ENCODE assay signal across 19 mouse cellular contexts in the genomic region with DNA sequence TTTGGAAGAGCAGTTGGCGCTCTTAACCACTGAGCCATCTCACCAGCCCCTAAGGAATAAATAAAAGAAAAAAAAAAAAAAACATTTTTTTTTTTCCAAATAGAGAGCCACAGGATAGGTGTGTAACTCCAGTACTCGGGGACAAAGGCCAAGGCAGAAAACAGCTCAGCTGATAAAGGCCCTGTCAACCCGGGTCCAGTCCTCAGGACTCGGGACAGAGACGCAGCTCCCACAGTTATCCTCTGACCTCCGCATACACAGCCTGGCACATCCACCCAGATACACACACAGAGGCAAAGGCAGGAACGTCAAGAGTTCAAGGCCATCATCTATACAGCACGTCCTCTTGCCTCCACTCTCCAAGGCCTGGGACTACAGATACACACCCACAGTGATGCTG.
"Had no signal": no experiment of that assay in that cellular context is flagged by ENCODE, and none has a peak within 500 bp of the region (broad histone marks: within the 10 kb centered on the region; RNA-seq: fewer than 3 reads in every experiment).

No protein-coding gene starts in this region.

- ATAC-seq: midbrain, embryonic 16.5 days had no signal

- H3K9me3 ChIP-seq: limb, embryonic 15.5 days; midbrain, embryonic 10.5 days; midbrain, embryonic 12.5 days; neural tube, embryonic 13.5 days; neural tube, embryonic 15.5 days had no signal

- H3K4me3 ChIP-seq: limb, embryonic 15.5 days; midbrain, embryonic 10.5 days; midbrain, embryonic 12.5 days; myocyte; neural tube, embryonic 13.5 days; neural tube, embryonic 15.5 days had no signal

- H3K27me3 ChIP-seq: limb, embryonic 15.5 days; midbrain, embryonic 12.5 days; neural tube, embryonic 13.5 days; neural tube, embryonic 15.5 days had no signal

- H3K9ac ChIP-seq: limb, embryonic 15.5 days; liver, embryonic 14.5 days; lung, embryonic 14.5 days; midbrain, embryonic 12.5 days; neural tube, embryonic 13.5 days; neural tube, embryonic 15.5 days had no signal

- H3K4me2 ChIP-seq: limb, embryonic 15.5 days; lung, embryonic 14.5 days; midbrain, embryonic 12.5 days; neural tube, embryonic 13.5 days; neural tube, embryonic 15.5 days had no signal

- DNase-seq: lung, embryonic 14.5 days; lung, postnatal 10 days; lung, postnatal 4 days; midbrain, embryonic 14.5 days; retina, postnatal 1 day; right cerebral cortex, adult 18-20 months; right cerebral cortex, postnatal 25 days; right cerebral cortex, postnatal 4 days; thymus, adult 18-20 months; thymus, postnatal 14 days; thymus, postnatal 36 days had no signal

- H3K27ac ChIP-seq: limb, embryonic 15.5 days; liver, embryonic 14.5 days; midbrain, embryonic 10.5 days; midbrain, embryonic 12.5 days; neural tube, embryonic 13.5 days; neural tube, embryonic 15.5 days had no signal
